Mouse (Mus musculus): ENCODE measurements around the gene Rab3b. TPM values are rescaled to one million over a fixed set of nuclear protein-coding genes. Genes with fewer than 3 reads are reported as not detected.

Rab3b gene
- total and polyA plus RNA-seq, 2 experiments = 0.09 to 1.4 TPM

- Histone ChIP-seq H3K4me1 (ENCODE audit: control insufficient read depth, insufficient read depth, low read length) (no peaks in the 10 kb centered on the region), H3K4me3 (ENCODE audit: insufficient read depth, low read depth, low read length) (no peak overlapping the region), H3K27me3 (ENCODE audit: control insufficient read depth, insufficient read depth, low read length) (no peaks in the 10 kb centered on the region), H3K79me2 (ENCODE audit: control insufficient read depth, insufficient read depth, low read length) (no peaks in the 10 kb centered on the region), H3K27ac (replicated peaks; ENCODE audit: insufficient read depth, low read depth, low read length) (no peak overlapping the region), H3K36me3 (ENCODE audit: control insufficient read depth, insufficient read depth, low read length) (no peaks in the 10 kb centered on the region), H3K9ac (ENCODE audit: low read depth, low read length) (no peak overlapping the region)
- 92% methylated on average over 9 of the region's 9 CpGs for WGBS
- TF ChIP-seq POLR2A (IDR thresholded peaks at IDR 0.05; ENCODE audit: extremely low read depth, insufficient read depth, low read length) (no peak), CTCF (IDR thresholded peaks at IDR 0.05; ENCODE audit: low read depth, low read length) (no peak)
- no peak for DNase-seq (ENCODE audit: extremely low read depth, low read depth, low spot score)
Measured at GRCm38 (mm10) chr4:108902886-108903285, 24.0 kb downstream of the Rab3b start.

DNA sequence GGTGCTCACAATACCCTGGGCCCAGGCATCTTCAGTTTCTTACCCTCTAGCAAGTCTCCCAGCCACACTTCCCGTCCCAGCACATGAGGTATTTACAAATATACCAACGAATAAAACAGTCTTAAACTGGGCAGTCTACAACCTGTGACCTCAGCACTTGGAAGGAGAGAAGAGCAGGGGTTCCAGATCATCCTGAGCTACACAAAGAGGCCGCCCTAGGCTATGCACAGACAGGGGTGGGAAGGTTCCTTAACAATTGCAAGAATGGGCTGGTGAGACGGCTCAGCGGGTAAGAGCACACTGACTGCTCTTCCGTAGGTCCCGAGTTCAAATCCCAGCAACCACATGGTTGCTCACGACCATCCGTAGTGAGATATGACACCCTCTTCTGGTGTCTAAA lies 24.5 kb downstream of the Rab3b start:
- WGBS = 93% methylated on average over 9 of the region's 9 CpGs
- Histone ChIP-seq H3K27ac (replicated peaks; ENCODE audit: insufficient read depth, low read depth, low read length) (no peak overlapping the region), H3K36me3 (ENCODE audit: control insufficient read depth, insufficient read depth, low read length) (no peaks in the 10 kb centered on the region), H3K27me3 (ENCODE audit: control insufficient read depth, insufficient read depth, low read length) (no peaks in the 10 kb centered on the region), H3K4me3 (ENCODE audit: insufficient read depth, low read depth, low read length) (no peak overlapping the region), H3K4me1 (ENCODE audit: control insufficient read depth, insufficient read depth, low read length) (no peaks in the 10 kb centered on the region), H3K9ac (ENCODE audit: low read depth, low read length) (no peak overlapping the region), H3K79me2 (ENCODE audit: control insufficient read depth, insufficient read depth, low read length) (no peaks in the 10 kb centered on the region)
- TF ChIP-seq POLR2A (IDR thresholded peaks at IDR 0.05; ENCODE audit: extremely low read depth, insufficient read depth, low read length) = no peak
- TF ChIP-seq CTCF (IDR thresholded peaks at IDR 0.05; ENCODE audit: low read depth, low read length) = no peak
- no peak for DNase-seq (ENCODE audit: extremely low read depth, low read depth, low spot score)

GRCm38 (mm10) chr4:108904076-108904475 lies 25.2 kb downstream of the Rab3b start:
- Histone ChIP-seq H3K4me1 (ENCODE audit: control insufficient read depth, insufficient read depth, low read length) (no peaks in the 10 kb centered on the region), H3K27me3 (ENCODE audit: control insufficient read depth, insufficient read depth, low read length) (no peaks in the 10 kb centered on the region), H3K27ac (replicated peaks; ENCODE audit: insufficient read depth, low read depth, low read length) (no peak overlapping the region), H3K36me3 (ENCODE audit: control insufficient read depth, insufficient read depth, low read length) (no peaks in the 10 kb centered on the region), H3K79me2 (ENCODE audit: control insufficient read depth, insufficient read depth, low read length) (no peaks in the 10 kb centered on the region), H3K4me3 (ENCODE audit: insufficient read depth, low read depth, low read length) (no peak overlapping the region), H3K9ac (ENCODE audit: low read depth, low read length) (no peak overlapping the region)
- no peak for DNase-seq (ENCODE audit: extremely low read depth, low read depth, low spot score)
- TF ChIP-seq CTCF (IDR thresholded peaks at IDR 0.05; ENCODE audit: low read depth, low read length) (no peak), POLR2A (IDR thresholded peaks at IDR 0.05; ENCODE audit: extremely low read depth, insufficient read depth, low read length) (no peak)
- 68% methylated on average over 6 of the region's 6 CpGs for WGBS

DNA sequence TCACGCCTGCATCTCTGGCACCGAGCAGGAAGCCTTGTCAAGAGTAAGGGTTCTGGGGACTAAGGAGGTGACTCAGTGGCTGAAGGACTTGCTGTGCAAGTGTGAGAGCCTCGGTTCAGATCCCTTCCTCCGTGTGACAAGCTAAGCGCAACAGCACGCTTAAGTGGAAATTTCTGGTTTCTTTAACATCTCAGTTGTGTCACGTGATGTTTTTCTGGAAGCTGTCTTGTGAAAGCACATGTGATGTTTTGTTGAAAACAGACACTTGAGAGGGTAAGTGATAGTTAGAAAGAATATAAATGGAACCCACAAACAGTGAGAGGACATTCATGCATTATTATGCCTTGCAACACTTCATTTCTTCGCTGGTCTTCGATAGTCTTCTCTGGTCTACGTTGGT lies 25.9 kb downstream of the Rab3b start:
- TF ChIP-seq CTCF (IDR thresholded peaks at IDR 0.05; ENCODE audit: low read depth, low read length) = no peak
- TF ChIP-seq POLR2A (IDR thresholded peaks at IDR 0.05; ENCODE audit: extremely low read depth, insufficient read depth, low read length) = no peak

DNA sequence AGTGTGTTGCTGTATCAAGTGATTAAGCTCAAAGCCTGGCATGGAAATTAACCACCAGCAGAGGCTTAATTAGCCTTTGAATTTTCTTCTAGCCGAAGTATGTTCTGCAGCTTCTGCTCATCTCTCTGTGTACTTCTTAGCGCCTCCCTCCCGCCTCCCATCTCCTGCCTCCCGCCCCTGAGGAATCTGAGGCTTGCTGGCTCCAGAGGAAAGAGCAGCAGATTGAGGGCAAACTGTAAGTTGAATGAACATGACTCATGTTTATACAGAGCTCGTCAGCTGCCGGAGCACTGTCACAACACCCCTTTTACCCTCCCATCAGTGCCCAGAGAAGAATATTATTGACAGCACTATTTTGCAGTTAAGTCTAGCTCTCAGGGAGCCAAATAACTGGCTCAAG lies 27.0 kb downstream of the Rab3b start:
- Histone ChIP-seq H3K36me3 (ENCODE audit: control insufficient read depth, insufficient read depth, low read length) (no peaks in the 10 kb centered on the region), H3K9ac (ENCODE audit: low read depth, low read length) (no peak overlapping the region), H3K4me1 (ENCODE audit: control insufficient read depth, insufficient read depth, low read length) (no peaks in the 10 kb centered on the region), H3K4me3 (ENCODE audit: insufficient read depth, low read depth, low read length) (no peak overlapping the region), H3K27me3 (ENCODE audit: control insufficient read depth, insufficient read depth, low read length) (no peaks in the 10 kb centered on the region), H3K79me2 (ENCODE audit: control insufficient read depth, insufficient read depth, low read length) (no peaks in the 10 kb centered on the region), H3K27ac (replicated peaks; ENCODE audit: insufficient read depth, low read depth, low read length) (no peak overlapping the region)
- no peak for TF ChIP-seq POLR2A (IDR thresholded peaks at IDR 0.05; ENCODE audit: extremely low read depth, insufficient read depth, low read length)
- TF ChIP-seq CTCF (IDR thresholded peaks at IDR 0.05; ENCODE audit: low read depth, low read length) = no peak
- 50% methylated on average over 6 of the region's 6 CpGs for WGBS
- no peak for DNase-seq (ENCODE audit: extremely low read depth, low read depth, low spot score)

More for the DNA sequence above, 25.9 kb downstream of the Rab3b start:
- DNase-seq (ENCODE audit: extremely low read depth, low read depth, low spot score) = no peak
- no peak overlapping the region for H3K4me3 ChIP-seq (ENCODE audit: insufficient read depth, low read depth, low read length)
- no peaks in the 10 kb centered on the region for H3K27me3 ChIP-seq (ENCODE audit: control insufficient read depth, insufficient read depth, low read length)
- no peak overlapping the region for H3K9ac ChIP-seq (ENCODE audit: low read depth, low read length)
- H3K4me1 ChIP-seq (ENCODE audit: control insufficient read depth, insufficient read depth, low read length) = no peaks in the 10 kb centered on the region
- 90% methylated on average over 10 of the region's 10 CpGs for WGBS
- H3K79me2 ChIP-seq (ENCODE audit: control insufficient read depth, insufficient read depth, low read length) = no peaks in the 10 kb centered on the region
- H3K27ac ChIP-seq (replicated peaks; ENCODE audit: insufficient read depth, low read depth, low read length) = no peak overlapping the region
- no peaks in the 10 kb centered on the region for H3K36me3 ChIP-seq (ENCODE audit: control insufficient read depth, insufficient read depth, low read length)

GRCm38 (mm10) chr4:108907475-108907874 lies 28.6 kb downstream of the Rab3b start:
- H3K4me3 ChIP-seq (ENCODE audit: insufficient read depth, low read depth, low read length) = no peak overlapping the region
- H3K27me3 ChIP-seq (ENCODE audit: control insufficient read depth, insufficient read depth, low read length) = no peaks in the 10 kb centered on the region
- no peak overlapping the region for H3K27ac ChIP-seq (replicated peaks; ENCODE audit: insufficient read depth, low read depth, low read length)
- H3K9ac ChIP-seq (ENCODE audit: low read depth, low read length) = no peak overlapping the region
- no peaks in the 10 kb centered on the region for H3K79me2 ChIP-seq (ENCODE audit: control insufficient read depth, insufficient read depth, low read length)
- H3K4me1 ChIP-seq (ENCODE audit: control insufficient read depth, insufficient read depth, low read length) = no peaks in the 10 kb centered on the region
- no peak for DNase-seq (ENCODE audit: extremely low read depth, low read depth, low spot score)
- no peak for TF ChIP-seq POLR2A (IDR thresholded peaks at IDR 0.05; ENCODE audit: extremely low read depth, insufficient read depth, low read length)
- no peak for TF ChIP-seq CTCF (IDR thresholded peaks at IDR 0.05; ENCODE audit: low read depth, low read length)
- no peaks in the 10 kb centered on the region for H3K36me3 ChIP-seq (ENCODE audit: control insufficient read depth, insufficient read depth, low read length)
